Mouse (Mus musculus) heart, postnatal 0 days (tissue): ENCODE data around the gene Daglb. TPM values are rescaled to one million over a fixed set of nuclear protein-coding genes. Genes with fewer than 3 reads are reported as not detected.

Source experiments
- ATAC-seq: fragments of 200-750 bp; cut with Nextera tagmentation; 2 replicates; pipeline ENCODE4 v1.8.0; 2017; ENCODE audit warnings: low read depth, moderate number of reproducible peaks, moderate library complexity; ENCODE audit not compliant: insufficient read depth
- DNase-seq: peaks from one replicate; pipeline ENCODE4 v3.0.0-alpha.2; 2016; ENCODE audit warnings: low spot score
- H3K27ac ChIP-seq: fragments of 300-500 bp; sonication (generic); 2 replicates; pipeline ENCODE4 v1.5.1; 2014; ENCODE audit warnings: low read depth, mild to moderate bottlenecking
- H3K27me3 ChIP-seq: fragments of 300-500 bp; sonication (generic); 2 replicates; pipeline ENCODE4 v1.6.1; 2014; ENCODE audit warnings: low read length, mixed read lengths; ENCODE audit not compliant: control insufficient read depth, insufficient read depth
- H3K36me3 ChIP-seq: fragments of 300-500 bp; sonication (generic); replicated peaks from 2 replicates; pipeline ENCODE4 v1.6.1; 2014; ENCODE audit warnings: low read length, mixed read lengths; ENCODE audit not compliant: control insufficient read depth, insufficient read depth
- H3K4me1 ChIP-seq: fragments of 300-500 bp; sonication (generic); 2 replicates; pipeline ENCODE4 v1.6.1; 2014; ENCODE audit warnings: antibody characterized with exemption; ENCODE audit not compliant: control insufficient read depth, insufficient read depth
- H3K4me2 ChIP-seq: fragments of 300-500 bp; sonication (generic); 2 replicates; pipeline ENCODE4 v1.6.1; 2014; ENCODE audit warnings: low read depth, mild to moderate bottlenecking, low read length, moderate library complexity
- H3K4me3 ChIP-seq: fragments of 300-500 bp; sonication (generic); 2 replicates; pipeline ENCODE4 v1.5.1; 2014; ENCODE audit warnings: low read depth, low read length
- H3K9ac ChIP-seq: fragments of 300-500 bp; sonication (generic); replicated peaks from 2 replicates; pipeline ENCODE4 v1.6.1; 2014; ENCODE audit warnings: low read depth, low read length, mixed read lengths
- H3K9me3 ChIP-seq: fragments of 300-500 bp; sonication (generic); replicated peaks from 2 replicates; pipeline ENCODE4 v1.6.1; 2016; ENCODE audit warnings: low read length; ENCODE audit not compliant: control insufficient read depth
- CTCF ChIP-seq: IDR thresholded peaks from 2 replicates; pipeline ENCODE4 v1.5.1; 2016; ENCODE audit warnings: antibody characterized with exemption, control low read depth, low read depth
- EP300 ChIP-seq: IDR thresholded peaks from 2 replicates; pipeline ENCODE4 v1.6.1; 2016; ENCODE audit warnings: antibody characterized with exemption, low read depth
- WGBS: fragments of 180-500 bp; shearing (Covaris S2); extraction: QIAGEN DNeasy Blood & Tissue Kit; methylation state at CpG from one replicate; pipeline ENCODE4 v1.1.7; 2014; 5-methylcytosine and 5-hydroxymethylcytosine counted together
- polyA plus RNA-seq: library from polyadenylated mRNA; unstranded; fragments of >200 nt; fragmentation: Nextera tagmentation; extraction: Ambion mirVana; gene quantifications from 2 replicates; pipeline ENCODE4 v1.2.1, GENCODE M21; 2015
- total RNA-seq: library from RNA; depleted of rRNA; stranded (reverse); fragments of >200 nt; gene quantifications from 2 replicates; pipeline ENCODE4 v1.2.3, GENCODE M21; 2014; ENCODE audit warnings: low replicate concordance

Daglb gene
- total and polyA plus RNA-seq, 2 experiments from 2014 or later = 8.0 to 11.3 TPM

GRCm38 (mm10) chr5:143487998-143488397 lies 23.6 kb downstream of the Daglb start:
- ATAC-seq (no peak), DNase-seq (no peak)
- no peaks in the 10 kb centered on the region for H3K4me1 ChIP-seq
- H3K27ac ChIP-seq = no peak overlapping the region
- no peaks in the 10 kb centered on the region for H3K9me3 ChIP-seq
- TF ChIP-seq CTCF (no peak), EP300 (no peak)
- H3K4me2 ChIP-seq = no peak overlapping the region
- H3K36me3 ChIP-seq = peaks cover 22% of the 10 kb centered on the region; the same call in 1 of the 2 replicates
- WGBS = 65% methylated on average over 5 of the region's 5 CpGs
- H3K4me3 ChIP-seq = no peak overlapping the region
- no peaks in the 10 kb centered on the region for H3K27me3 ChIP-seq
- no peak overlapping the region for H3K9ac ChIP-seq

GRCm38 (mm10) chr5:143489749-143490342 lies 25.5 kb downstream of the Daglb start:
- Histone ChIP-seq H3K36me3 (peaks cover 13% of the 10 kb centered on the region; the same call in 1 of the 2 replicates), H3K4me2 (no peak overlapping the region), H3K27ac (no peak overlapping the region), H3K4me1 (no peaks in the 10 kb centered on the region), H3K4me3 (no peak overlapping the region), H3K27me3 (no peaks in the 10 kb centered on the region), H3K9me3 (no peaks in the 10 kb centered on the region), H3K9ac (no peak overlapping the region)
- no peak for DNase-seq
- ATAC-seq = no peak
- 64% methylated on average over 14 of the region's 14 CpGs for WGBS
- TF ChIP-seq CTCF = no peak
- no peak for TF ChIP-seq EP300

GRCm38 (mm10) chr5:143491736-143492135 lies 27.4 kb downstream of the Daglb start:
- TF ChIP-seq EP300 (no peak), CTCF (no peak)
- Histone ChIP-seq H3K4me1 (no peaks in the 10 kb centered on the region), H3K27me3 (no peaks in the 10 kb centered on the region), H3K9ac (no peak overlapping the region), H3K4me3 (no peak overlapping the region), H3K36me3 (peaks cover 12% of the 10 kb centered on the region; the same call in 1 of the 2 replicates), H3K4me2 (no peak overlapping the region), H3K9me3 (no peaks in the 10 kb centered on the region), H3K27ac (no peak overlapping the region)
- DNase-seq (no peak), ATAC-seq (no peak)
- 85% methylated on average over 4 of the region's 4 CpGs for WGBS

- no peaks in the 10 kb centered on the region for H3K9me3 ChIP-seq
- H3K4me2 ChIP-seq = no peak overlapping the region
- no peak for DNase-seq
- H3K4me3 ChIP-seq = no peak overlapping the region
- no peaks in the 10 kb centered on the region for H3K4me1 ChIP-seq
- no peak overlapping the region for H3K27ac ChIP-seq
- TF ChIP-seq EP300 (no peak), CTCF (no peak)
- no peak overlapping the region for H3K9ac ChIP-seq
- H3K27me3 ChIP-seq = no peaks in the 10 kb centered on the region
- no peak for ATAC-seq
- H3K36me3 ChIP-seq = peaks cover 12% of the 10 kb centered on the region; the same call in 1 of the 2 replicates
- 67% methylated on average over 10 of the region's 10 CpGs for WGBS
Observed at GRCm38 (mm10) chr5:143493163-143493562, 28.8 kb downstream of the Daglb start.

- WGBS = 95% methylated on average over 6 of the region's 6 CpGs
- no peak for TF ChIP-seq CTCF
- TF ChIP-seq EP300 = no peak
- ATAC-seq (no peak), DNase-seq (no peak)
- no peak overlapping the region for H3K4me2 ChIP-seq
- no peaks in the 10 kb centered on the region for H3K27me3 ChIP-seq
- H3K4me3 ChIP-seq = no peak overlapping the region
- H3K36me3 ChIP-seq = peaks cover 4% of the 10 kb centered on the region; the same call in 1 of the 2 replicates
- no peaks in the 10 kb centered on the region for H3K4me1 ChIP-seq
- no peak overlapping the region for H3K27ac ChIP-seq
- no peak overlapping the region for H3K9ac ChIP-seq
- no peaks in the 10 kb centered on the region for H3K9me3 ChIP-seq
Observed at GRCm38 (mm10) chr5:143495708-143496107, 31.3 kb downstream of the Daglb start.

GRCm38 (mm10) chr5:143497451-143497850 lies 33.1 kb downstream of the Daglb start:
- H3K9ac ChIP-seq = no peak overlapping the region
- no peak overlapping the region for H3K4me3 ChIP-seq
- no peak overlapping the region for H3K4me2 ChIP-seq
- H3K27ac ChIP-seq = no peak overlapping the region
- H3K27me3 ChIP-seq = no peaks in the 10 kb centered on the region
- peaks cover 15% of the 10 kb centered on the region; the same call in 1 of the 2 replicates for H3K36me3 ChIP-seq
- no peaks in the 10 kb centered on the region for H3K4me1 ChIP-seq
- TF ChIP-seq EP300 (no peak), CTCF (peak; percentile 3; the same call in 1 of the 2 replicates)
- DNase-seq (no peak), ATAC-seq (no peak)
- 70% methylated on average over 3 of the region's 3 CpGs for WGBS
- no peaks in the 10 kb centered on the region for H3K9me3 ChIP-seq
